Comparison of ENCODE assay signal across 8 mouse cellular contexts in the genomic region with DNA sequence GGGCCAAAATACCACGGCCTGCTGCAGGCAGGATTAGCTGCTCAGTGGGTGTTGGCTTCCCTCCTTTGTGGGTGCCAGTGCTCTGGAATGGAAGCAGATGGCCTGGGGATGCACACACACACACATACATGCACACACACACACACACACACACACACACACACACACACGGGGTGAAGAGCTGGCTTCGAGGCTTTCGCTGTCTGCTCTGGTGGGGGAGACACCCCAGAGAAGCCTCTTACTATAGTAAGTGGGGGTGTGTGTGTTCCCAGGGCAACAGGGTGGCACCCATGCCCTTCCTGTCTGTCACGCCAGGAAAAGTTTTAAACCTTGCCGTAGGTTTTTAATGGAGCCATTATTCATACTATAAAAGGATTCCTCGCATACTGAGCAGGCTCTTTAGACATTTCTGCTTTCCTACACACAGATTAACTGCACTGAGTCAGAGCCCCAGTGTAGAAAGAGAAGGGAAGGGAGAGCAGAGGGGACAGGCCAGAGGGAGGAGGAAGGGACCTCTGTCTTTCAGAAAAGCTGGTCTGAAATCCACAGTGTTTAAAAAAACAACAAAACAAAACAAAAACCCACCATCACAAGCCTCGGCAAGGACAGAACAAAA. TPM values are rescaled to one million over a fixed set of nuclear protein-coding genes. Genes with fewer than 3 reads are reported as not detected.
DNase-seq lines count a peak whose midpoint lies in the region; ATAC-seq lines count a peak whose summit lies in the region.
"Had no signal": no experiment of that assay in that cellular context is flagged by ENCODE, and none has a peak within 500 bp of the region (broad histone marks: within the 10 kb centered on the region; RNA-seq: fewer than 3 reads in every experiment).

No protein-coding gene starts in this region.

- H3K36me3 ChIP-seq in forebrain, embryonic 10.5 days (replicated peaks), result peaks cover 27% of the 10 kb centered on the region
- H3K36me3 ChIP-seq in kidney, embryonic 15.5 days, result peaks cover 22% of the 10 kb centered on the region
- peaks cover 14% of the 10 kb centered on the region for H3K36me3 ChIP-seq in stomach, embryonic 14.5 days (ENCODE audit: control insufficient read depth, insufficient read depth, low read length)

- peak overlapping the region; percentile 19; the same call in 1 of the 2 replicates for H3K4me2 ChIP-seq in kidney, embryonic 15.5 days
- no peak overlapping the region for H3K4me2 ChIP-seq in stomach, embryonic 14.5 days (replicated peaks; ENCODE audit: low read depth, low read length)

- H3K27ac ChIP-seq in forebrain, embryonic 10.5 days, result peak overlapping the region; percentile 69
- H3K27ac ChIP-seq in kidney, embryonic 15.5 days, result peak overlapping the region; percentile 79
- H3K27ac ChIP-seq in stomach, embryonic 14.5 days (ENCODE audit: low read length), result no peak overlapping the region

- H3K27me3 ChIP-seq in forebrain, embryonic 10.5 days (ENCODE audit: poor library complexity, severe bottlenecking), result no peaks in the 10 kb centered on the region
- H3K27me3 ChIP-seq in kidney, embryonic 15.5 days, result no peaks in the 10 kb centered on the region
- H3K27me3 ChIP-seq in stomach, embryonic 14.5 days (ENCODE audit: control insufficient read depth, insufficient read depth, low read length), result no peaks in the 10 kb centered on the region

- 59% methylated on average over 8 of the region's 8 CpGs for WGBS in forebrain, embryonic 10.5 days
- WGBS in kidney, embryonic 15.5 days, result 36% methylated on average over 8 of the region's 8 CpGs
- WGBS in stomach, embryonic 14.5 days, result 47% methylated on average over 8 of the region's 8 CpGs

- no peak overlapping the region for H3K4me3 ChIP-seq in forebrain, embryonic 10.5 days
- H3K4me3 ChIP-seq in kidney, embryonic 15.5 days (replicated peaks), result no peak overlapping the region
- no peak overlapping the region for H3K4me3 ChIP-seq in stomach, embryonic 14.5 days (ENCODE audit: low read depth, low read length)

- H3K4me1 ChIP-seq in forebrain, embryonic 10.5 days, result peaks cover 33% of the 10 kb centered on the region
- H3K4me1 ChIP-seq in kidney, embryonic 15.5 days, result peaks cover 19% of the 10 kb centered on the region
- no peaks in the 10 kb centered on the region for H3K4me1 ChIP-seq in stomach, embryonic 14.5 days (ENCODE audit: control insufficient read depth, insufficient read depth, low read length)

- peak; percentile 55; the same call in 1 of the 2 replicates for ATAC-seq in kidney, embryonic 15.5 days (replicated peaks; ENCODE audit: low FRiP score)
- peak; percentile 42; the same call in 1 of the 2 replicates for ATAC-seq in stomach, embryonic 14.5 days (ENCODE audit: insufficient number of reproducible peaks, insufficient read depth, low FRiP score, low read depth)

- no peak overlapping the region for H3K9ac ChIP-seq in kidney, embryonic 15.5 days
- H3K9ac ChIP-seq in stomach, embryonic 14.5 days (replicated peaks; ENCODE audit: low read depth, low read length), result no peak overlapping the region

- H3K9me3 ChIP-seq in forebrain, embryonic 10.5 days, result peaks cover 10% of the 10 kb centered on the region; the same call in 1 of the 2 replicates
- H3K9me3 ChIP-seq in kidney, embryonic 15.5 days (replicated peaks), result no peaks in the 10 kb centered on the region
- H3K9me3 ChIP-seq in stomach, embryonic 14.5 days (ENCODE audit: control insufficient read depth, low read depth, low read length), result no peaks in the 10 kb centered on the region; the same call in 1 of the 2 replicates

- DNase-seq in left cerebral cortex, postnatal 4 days, result peak; percentile 54
- DNase-seq in left cerebral cortex, postnatal 25 days (ENCODE audit: low spot score in 2 of 2), result no peak
- DNase-seq in forebrain, embryonic 10.5 days (ENCODE audit: extremely low spot score, low spot score), result no peak
- DNase-seq in yolk sac, embryonic 10.5 days (ENCODE audit: low spot score), result no peak
- no peak for DNase-seq in gastrocnemius, adult 18-20 months (ENCODE audit: low spot score)
- DNase-seq: thymus, adult 18-20 months had no signal

- intact Hi-C loops in left cerebral cortex, postnatal 4 days (cut with DNase I), result no loop called here
- intact Hi-C loops in left cerebral cortex, postnatal 25 days (cut with DNase I), result loop anchor here (5.0 kb wide), 1 partner anchor 64 kb away; no protein-coding TSS in a partner anchor

RNA-seq across cellular contexts. Expression of a gene that starts 32.9 kb away (rescaled TPM):
- total RNA-seq in left cerebral cortex, postnatal 4 days (2021), result 100 to 1,000 TPM; 205 to 223 TPM
- total RNA-seq in left cerebral cortex, postnatal 25 days (2021), result 1,000 to 10,000 TPM; 1,156 to 1,300 TPM
- 42.8 and 48.2 TPM in 2 replicates for polyA plus RNA-seq in forebrain, embryonic 10.5 days (2016; fragmentation: Nextera tagmentation; extraction: Ambion mirVana)
- 220 and 247 TPM in 2 replicates for polyA plus RNA-seq in kidney, embryonic 15.5 days (2015; fragmentation: Nextera tagmentation; extraction: Ambion mirVana)
- 167 and 190 TPM in 2 replicates for polyA plus RNA-seq in stomach, embryonic 14.5 days (2014; fragmentation: Nextera tagmentation; extraction: Ambion mirVana)
- 100 to 1,000 TPM in 1 of 2 experiments, 10 to 100 TPM in 1; 59.0 to 119 TPM for total RNA-seq in gastrocnemius, adult 18-20 months (2021)

Comparison
In these comparisons a context has a peak if more than half of its experiments do, and no peak if none do; other contexts are left out.
1. RNA of a gene that starts 32.9 kb away (total RNA-seq): 1,156 to 1,300 TPM in left cerebral cortex, postnatal 25 days; 205 to 223 TPM in left cerebral cortex, postnatal 4 days and 59.0 to 119 TPM in gastrocnemius, adult 18-20 months; every median in the first group is over 4 times any median in the second.